Mouse (Mus musculus) spleen, adult 2 months (tissue): ENCODE results near the gene Notch2.

Source experiments
- CTCF ChIP-seq: fragments of 200-500 bp; IDR thresholded peaks from 2 replicates; pipeline ENCODE4 v1.5.1; 2011; ENCODE audit warnings: mild to moderate bottlenecking, inconsistent platforms; ENCODE audit not compliant: insufficient read depth, insufficient read length, insufficient replicate concordance; ENCODE audit errors: extremely low read depth
- POLR2A ChIP-seq: fragments of 200-500 bp; IDR thresholded peaks from 2 replicates; pipeline ENCODE4 v1.6.1; 2011; ENCODE audit warnings: low read depth, low read length, inconsistent platforms

DNA sequence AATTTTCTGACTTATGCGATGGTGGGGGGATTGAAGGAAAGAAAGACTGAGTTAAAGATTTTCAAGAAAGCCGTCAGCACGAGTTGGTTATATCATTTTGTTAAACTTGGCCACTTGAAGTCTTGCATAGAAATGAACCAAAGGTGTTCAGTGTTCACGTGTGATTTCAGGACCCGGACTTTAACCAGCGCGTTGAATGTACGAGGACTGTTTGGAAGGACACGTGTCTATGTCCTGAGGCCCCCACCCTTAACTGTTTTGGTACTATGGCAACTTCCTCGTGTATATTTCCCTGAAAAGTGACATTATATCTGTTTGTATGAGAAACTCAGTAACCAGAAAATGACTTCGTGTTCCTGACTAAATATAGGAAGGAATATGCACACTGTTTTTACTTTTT, 136.6 kb downstream of the Notch2 start:
- TF ChIP-seq CTCF: no peak
- no peak for TF ChIP-seq POLR2A
